Mouse (Mus musculus): ENCODE data around the gene Agfg1.

Gene Agfg1

GRCm38 (mm10) chr1:82839296-82839613 lies at the start of gene Agfg1:
Agfg1 (plus strand) TSS chr1:82839483.
- DNase-seq (ENCODE audit: low read depth, low spot score) = peak; percentile 81

- no peak for DNase-seq (ENCODE audit: low read depth, low spot score)
Observed at GRCm38 (mm10) chr1:82791105-82791504, 48.2 kb upstream of the Agfg1 start.

- no peak for DNase-seq (ENCODE audit: low read depth, low spot score)
Observed at GRCm38 (mm10) chr1:82792238-82792637, 47.0 kb upstream of the Agfg1 start.

- DNase-seq (ENCODE audit: low read depth, low spot score) = no peak
Observed at GRCm38 (mm10) chr1:82793110-82793509, 46.2 kb upstream of the Agfg1 start.

GRCm38 (mm10) chr1:82793986-82794385 lies 45.3 kb upstream of the Agfg1 start:
- no peak for DNase-seq (ENCODE audit: low read depth, low spot score)

GRCm38 (mm10) chr1:82795211-82795610 lies 44.1 kb upstream of the Agfg1 start:
- DNase-seq (ENCODE audit: low read depth, low spot score) = no peak

GRCm38 (mm10) chr1:82795702-82796443 lies 43.4 kb upstream of the Agfg1 start:
- no peak for DNase-seq (ENCODE audit: low read depth, low spot score)

GRCm38 (mm10) chr1:82797088-82797487 lies 42.2 kb upstream of the Agfg1 start:
- DNase-seq (ENCODE audit: low read depth, low spot score) = no peak

- DNase-seq (ENCODE audit: low read depth, low spot score) = no peak
Observed at GRCm38 (mm10) chr1:82798304-82798703, 41.0 kb upstream of the Agfg1 start.

GRCm38 (mm10) chr1:82798922-82799321 lies 40.4 kb upstream of the Agfg1 start:
- DNase-seq (ENCODE audit: low read depth, low spot score) = no peak

GRCm38 (mm10) chr1:82801105-82801783 lies 38.0 kb upstream of the Agfg1 start:
- DNase-seq (ENCODE audit: low read depth, low spot score) = no peak

GRCm38 (mm10) chr1:82803608-82804007 lies 35.7 kb upstream of the Agfg1 start:
- DNase-seq (ENCODE audit: low read depth, low spot score) = peak; percentile 77

GRCm38 (mm10) chr1:82804059-82804458 lies 35.2 kb upstream of the Agfg1 start:
- DNase-seq (ENCODE audit: low read depth, low spot score) = no peak

GRCm38 (mm10) chr1:82806391-82806790 lies 32.9 kb upstream of the Agfg1 start:
- no peak for DNase-seq (ENCODE audit: low read depth, low spot score)

- DNase-seq (ENCODE audit: low read depth, low spot score) = no peak
Observed at GRCm38 (mm10) chr1:82807206-82807605, 32.1 kb upstream of the Agfg1 start.

- DNase-seq (ENCODE audit: low read depth, low spot score) = no peak
Observed at GRCm38 (mm10) chr1:82808564-82808963, 30.7 kb upstream of the Agfg1 start.

- DNase-seq (ENCODE audit: low read depth, low spot score) = no peak
Observed at GRCm38 (mm10) chr1:82811766-82812165, 27.5 kb upstream of the Agfg1 start.

- peak; percentile 85 for DNase-seq (ENCODE audit: low read depth, low spot score)
Observed at GRCm38 (mm10) chr1:82815941-82816716, 23.2 kb upstream of the Agfg1 start.

- no peak for DNase-seq (ENCODE audit: low read depth, low spot score)
Observed at GRCm38 (mm10) chr1:82819366-82819765, 19.9 kb upstream of the Agfg1 start.

GRCm38 (mm10) chr1:82820179-82820578 lies 19.1 kb upstream of the Agfg1 start:
- peak; percentile 65 for DNase-seq (ENCODE audit: low read depth, low spot score)

GRCm38 (mm10) chr1:82820626-82821186 lies 18.6 kb upstream of the Agfg1 start:
- no peak for DNase-seq (ENCODE audit: low read depth, low spot score)

- DNase-seq (ENCODE audit: low read depth, low spot score) = no peak
Observed at GRCm38 (mm10) chr1:82821846-82822245, 17.4 kb upstream of the Agfg1 start.

Data from c-Kit-negative CD71-positive TER-119-positive erythroid progenitor cells, embryonic 14.5 days (primary cell).